Mouse (Mus musculus) liver, postnatal 0 days (tissue): Measurements from ENCODE around the gene Art3.
"Not testable (repeated sequence)": the region's sequence is repeated elsewhere in the genome, so short reads cannot be mapped to it uniquely, and the experiment has no call there.

Source experiments
- CTCF ChIP-seq: sonication (generic); IDR thresholded peaks from 2 replicates; pipeline ENCODE4 v1.5.1; 2016; ENCODE audit warnings: antibody characterized with exemption, low read depth
- EP300 ChIP-seq: IDR thresholded peaks from 2 replicates; pipeline ENCODE4 v1.6.1; 2016; ENCODE audit warnings: antibody characterized with exemption, low read depth, mild to moderate bottlenecking

DNA sequence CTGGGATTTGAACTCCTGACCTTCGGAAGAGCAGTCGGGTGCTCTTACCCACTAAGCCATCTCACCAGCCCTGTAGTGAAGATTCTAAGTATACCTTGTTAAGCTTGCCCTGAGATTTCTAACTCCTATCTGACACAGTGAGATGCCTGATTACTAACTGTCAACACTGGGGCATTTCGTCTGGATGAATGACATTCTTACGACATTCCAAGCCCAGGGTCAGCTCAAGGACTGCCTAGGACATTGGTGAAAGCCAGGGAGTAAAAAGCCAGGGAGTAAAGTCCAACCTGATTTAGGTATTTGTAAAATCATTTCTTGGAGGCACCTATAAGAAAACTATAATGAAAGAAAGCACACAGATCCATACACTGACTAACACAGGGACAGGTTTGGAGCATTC, 21.1 kb downstream of the Art3 start:
- not testable (repeated sequence) for TF ChIP-seq EP300, CTCF
